Mouse (Mus musculus) cortical plate, adult 2 months (tissue): ENCODE results near the gene Prpf8.

ENCODE experiments used
- CTCF ChIP-seq: fragments of 200-500 bp; IDR thresholded peaks from 2 replicates; pipeline ENCODE4 v1.5.1; 2011; ENCODE audit warnings: mild to moderate bottlenecking, control low read depth, low read length; ENCODE audit not compliant: insufficient read depth; ENCODE audit errors: extremely low read depth
- POLR2A ChIP-seq: fragments of 200-500 bp; IDR thresholded peaks from 2 replicates; pipeline ENCODE4 v1.6.1; 2011; ENCODE audit warnings: mild to moderate bottlenecking, low read length, control low read depth; ENCODE audit not compliant: insufficient read depth; ENCODE audit errors: extremely low read depth

GRCm38 (mm10) chr11:75546057-75546456 is 59.4 kb downstream of the Prpf8 start:
- TF ChIP-seq CTCF: no peak
- TF ChIP-seq POLR2A: no peak
